Mouse (Mus musculus) hindbrain, embryonic 11.5 days (tissue): Measurements from ENCODE around the gene Zbtb16. TPM values are rescaled to one million over a fixed set of nuclear protein-coding genes. Genes with fewer than 3 reads are reported as not detected.

Experiments used
- ATAC-seq: fragments of 200-750 bp; cut with Nextera tagmentation; 2 replicates; pipeline ENCODE4 v1.8.0; 2017; ENCODE audit warnings: mild to moderate bottlenecking, moderate TSS enrichment, moderate library complexity; ENCODE audit not compliant: low FRiP score
- DNase-seq: peaks from one replicate; pipeline ENCODE4 v3.0.0-alpha.2; 2015; ENCODE audit warnings: low spot score
- H3K27ac ChIP-seq: fragments of 300-500 bp; sonication (generic); 2 replicates; pipeline ENCODE4 v1.5.1; 2014; ENCODE audit warnings: mild to moderate bottlenecking, low read depth, low read length
- H3K27me3 ChIP-seq: fragments of 300-500 bp; sonication (generic); 2 replicates; pipeline ENCODE4 v1.6.1; 2014; ENCODE audit warnings: mild to moderate bottlenecking, low read length, moderate library complexity, mixed read lengths; ENCODE audit not compliant: control insufficient read depth, insufficient read depth
- H3K36me3 ChIP-seq: fragments of 300-500 bp; sonication (generic); 2 replicates; pipeline ENCODE4 v1.6.1; 2014; ENCODE audit warnings: mild to moderate bottlenecking, low read length, moderate library complexity, mixed read lengths; ENCODE audit not compliant: control insufficient read depth, insufficient read depth
- H3K4me1 ChIP-seq: fragments of 300-500 bp; sonication (generic); replicated peaks from 2 replicates; pipeline ENCODE4 v1.6.1; 2014; ENCODE audit warnings: low read length, mixed read lengths; ENCODE audit not compliant: control insufficient read depth, insufficient read depth
- H3K4me2 ChIP-seq: fragments of 300-500 bp; sonication (generic); replicated peaks from 2 replicates; pipeline ENCODE4 v1.6.1; 2014; ENCODE audit warnings: mild to moderate bottlenecking, low read depth, low read length
- H3K4me3 ChIP-seq: fragments of 300-500 bp; sonication (generic); 2 replicates; pipeline ENCODE4 v1.5.1; 2014; ENCODE audit warnings: low read depth, low read length
- H3K9ac ChIP-seq: fragments of 300-500 bp; sonication (generic); 2 replicates; pipeline ENCODE4 v1.6.1; 2014; ENCODE audit warnings: low read depth, low read length
- H3K9me3 ChIP-seq: fragments of 300-500 bp; sonication (generic); 2 replicates; pipeline ENCODE4 v1.6.1; 2016; ENCODE audit warnings: low read length; ENCODE audit not compliant: control insufficient read depth
- WGBS: fragments of 180-500 bp; shearing (Covaris S2); extraction: QIAGEN DNeasy Blood & Tissue Kit; methylation state at CpG from one replicate; pipeline ENCODE4 v1.1.7; 2014; 5-methylcytosine and 5-hydroxymethylcytosine counted together
- polyA plus RNA-seq: library from polyadenylated mRNA; unstranded; fragments of >200 nt; fragmentation: Nextera tagmentation; extraction: Ambion mirVana; gene quantifications from 2 replicates; pipeline ENCODE4 v1.2.1, GENCODE M21; 2014

The Zbtb16 gene
- polyA plus RNA-seq, 1 experiment from 2014 or later = 10.6 TPM

- Histone ChIP-seq H3K4me3 (no peak overlapping the region), H3K9me3 (no peaks in the 10 kb centered on the region; the same call in 1 of the 2 replicates), H3K27me3 (no peaks in the 10 kb centered on the region), H3K36me3 (no peaks in the 10 kb centered on the region), H3K27ac (no peak overlapping the region), H3K4me2 (no peak overlapping the region), H3K9ac (no peak overlapping the region), H3K4me1 (peaks cover 17% of the 10 kb centered on the region)
- ATAC-seq (no peak), DNase-seq (no peak)
- 85% methylated on average over 3 of the region's 3 CpGs for WGBS
Observed at GRCm38 (mm10) chr9:48644376-48644775, 191.6 kb downstream of the Zbtb16 start.

DNA sequence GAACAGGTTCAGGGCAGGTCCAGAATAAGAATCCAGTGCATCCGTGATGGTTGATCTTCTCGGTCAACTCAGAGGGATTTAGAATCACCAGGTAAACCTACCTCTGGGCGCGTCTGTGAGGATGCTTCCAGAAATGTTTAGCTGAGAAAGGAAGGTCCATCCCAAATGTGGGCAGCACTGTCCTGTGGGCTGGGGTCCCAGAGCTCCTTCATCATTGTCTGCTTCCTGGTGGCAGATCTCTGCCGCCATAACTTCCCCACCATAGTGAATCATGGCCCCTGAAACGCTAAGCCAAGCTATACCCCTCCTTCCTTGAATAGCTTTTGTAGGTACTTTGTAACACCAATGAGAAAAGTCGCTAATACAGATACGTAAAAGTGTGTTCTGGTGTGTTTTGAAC is 194.4 kb downstream of the Zbtb16 start:
- DNase-seq (no peak), ATAC-seq (no peak)
- 90% methylated on average over 8 of the region's 8 CpGs for WGBS
- H3K4me1 ChIP-seq = no peaks in the 10 kb centered on the region
- H3K4me3 ChIP-seq = no peak overlapping the region
- no peak overlapping the region for H3K9ac ChIP-seq
- no peaks in the 10 kb centered on the region for H3K27me3 ChIP-seq
- H3K36me3 ChIP-seq = no peaks in the 10 kb centered on the region
- no peak overlapping the region for H3K4me2 ChIP-seq
- H3K27ac ChIP-seq = no peak overlapping the region
- H3K9me3 ChIP-seq = no peaks in the 10 kb centered on the region; the same call in 1 of the 2 replicates

DNA sequence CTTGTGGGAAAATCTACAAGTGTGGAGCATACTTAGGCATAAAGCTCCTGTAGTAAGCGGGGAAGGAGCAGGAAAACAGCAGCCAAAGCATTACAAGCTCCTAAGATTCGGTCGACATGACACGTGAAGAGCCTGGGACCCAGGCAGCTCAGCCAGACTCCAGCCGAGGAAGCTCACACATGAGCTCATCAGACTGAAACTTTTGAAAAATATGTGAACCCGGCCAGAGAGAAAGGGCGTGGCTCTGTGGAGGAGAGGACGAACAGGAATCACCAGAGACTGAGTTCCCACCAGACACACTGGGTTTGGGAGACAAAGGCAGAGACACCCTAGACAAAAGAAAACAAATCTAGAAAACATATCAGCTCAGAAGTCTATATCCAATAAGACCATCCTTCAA is 195.1 kb downstream of the Zbtb16 start:
- Histone ChIP-seq H3K36me3 (no peaks in the 10 kb centered on the region), H3K27me3 (no peaks in the 10 kb centered on the region), H3K4me2 (no peak overlapping the region), H3K9me3 (no peaks in the 10 kb centered on the region; the same call in 1 of the 2 replicates), H3K4me1 (no peaks in the 10 kb centered on the region), H3K27ac (no peak overlapping the region), H3K4me3 (no peak overlapping the region), H3K9ac (no peak overlapping the region)
- no peak for ATAC-seq
- WGBS = 85% methylated on average over 8 of the region's 8 CpGs
- no peak for DNase-seq

DNA sequence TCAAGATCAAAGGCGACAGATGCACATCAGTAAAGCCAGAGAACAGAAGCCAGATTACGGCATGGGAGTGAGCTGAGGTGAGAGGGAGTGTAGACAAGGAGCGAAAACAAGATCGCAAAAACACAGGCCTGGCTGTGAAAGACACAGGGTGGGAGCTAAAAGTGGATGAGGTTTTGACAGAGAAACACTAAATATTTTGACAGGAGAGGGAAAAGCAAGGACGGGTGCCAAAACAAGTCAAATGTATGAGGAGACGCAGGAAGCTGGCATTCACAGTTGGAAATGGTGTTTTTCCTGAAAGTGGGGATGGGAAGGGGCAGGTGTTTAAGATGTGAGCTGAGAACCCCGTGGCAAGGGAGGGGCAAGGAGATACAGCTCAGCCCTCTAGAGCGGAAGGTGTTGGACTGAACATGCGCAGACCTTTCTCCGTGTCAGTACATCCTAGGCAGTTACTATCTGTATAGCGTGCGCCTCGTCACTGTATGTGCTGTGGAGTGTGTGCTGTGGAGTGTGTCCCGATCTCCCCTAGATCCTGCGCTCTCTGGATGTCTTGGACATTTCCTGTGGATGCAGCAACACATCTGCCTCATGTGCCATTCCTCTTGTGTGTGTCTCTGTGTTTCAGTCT is 197.7 kb downstream of the Zbtb16 start:
- H3K9ac ChIP-seq = no peak overlapping the region
- no peaks in the 10 kb centered on the region for H3K4me1 ChIP-seq
- DNase-seq (no peak), ATAC-seq (no peak)
- no peak overlapping the region for H3K4me2 ChIP-seq
- H3K9me3 ChIP-seq = no peaks in the 10 kb centered on the region
- H3K36me3 ChIP-seq = no peaks in the 10 kb centered on the region
- H3K27me3 ChIP-seq = no peaks in the 10 kb centered on the region
- no peak overlapping the region for H3K4me3 ChIP-seq
- no peak overlapping the region for H3K27ac ChIP-seq
- WGBS = 69% methylated on average over 15 of the region's 15 CpGs

DNA sequence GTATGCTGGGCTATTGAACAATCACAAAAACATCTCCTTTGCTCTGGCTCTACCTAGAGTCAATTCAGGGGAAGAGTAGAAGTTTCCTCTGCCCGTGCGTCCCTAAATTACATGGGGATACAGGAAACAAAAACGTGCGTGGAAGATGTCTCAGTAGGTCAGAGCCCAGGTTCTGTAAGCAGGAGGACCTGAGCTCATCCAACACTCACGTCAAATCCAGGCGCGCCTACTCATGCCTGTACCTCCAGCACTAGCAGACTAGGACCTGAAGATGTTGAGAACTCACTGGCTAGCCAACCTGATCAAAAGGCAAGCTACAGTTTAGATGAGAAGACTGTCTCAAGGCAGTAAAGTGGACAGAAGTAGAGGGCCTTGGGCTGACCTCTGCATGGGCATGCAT is 198.9 kb downstream of the Zbtb16 start:
- no peak overlapping the region for H3K27ac ChIP-seq
- no peak overlapping the region for H3K9ac ChIP-seq
- WGBS = 96% methylated on average over 7 of the region's 7 CpGs
- H3K9me3 ChIP-seq = no peaks in the 10 kb centered on the region
- no peaks in the 10 kb centered on the region for H3K27me3 ChIP-seq
- ATAC-seq (no peak), DNase-seq (no peak)
- no peaks in the 10 kb centered on the region for H3K4me1 ChIP-seq
- H3K4me3 ChIP-seq = no peak overlapping the region
- H3K36me3 ChIP-seq = no peaks in the 10 kb centered on the region
- no peak overlapping the region for H3K4me2 ChIP-seq

- H3K27ac ChIP-seq = no peak overlapping the region
- no peaks in the 10 kb centered on the region for H3K9me3 ChIP-seq
- no peaks in the 10 kb centered on the region for H3K36me3 ChIP-seq
- no peak for DNase-seq
- no peaks in the 10 kb centered on the region for H3K4me1 ChIP-seq
- no peak for ATAC-seq
- no peak overlapping the region for H3K4me3 ChIP-seq
- H3K9ac ChIP-seq = no peak overlapping the region
- WGBS = 47% methylated on average over 18 of the region's 18 CpGs
- no peaks in the 10 kb centered on the region for H3K27me3 ChIP-seq
- H3K4me2 ChIP-seq = no peak overlapping the region
Observed at GRCm38 (mm10) chr9:48635576-48636350, 200.3 kb downstream of the Zbtb16 start.

DNA sequence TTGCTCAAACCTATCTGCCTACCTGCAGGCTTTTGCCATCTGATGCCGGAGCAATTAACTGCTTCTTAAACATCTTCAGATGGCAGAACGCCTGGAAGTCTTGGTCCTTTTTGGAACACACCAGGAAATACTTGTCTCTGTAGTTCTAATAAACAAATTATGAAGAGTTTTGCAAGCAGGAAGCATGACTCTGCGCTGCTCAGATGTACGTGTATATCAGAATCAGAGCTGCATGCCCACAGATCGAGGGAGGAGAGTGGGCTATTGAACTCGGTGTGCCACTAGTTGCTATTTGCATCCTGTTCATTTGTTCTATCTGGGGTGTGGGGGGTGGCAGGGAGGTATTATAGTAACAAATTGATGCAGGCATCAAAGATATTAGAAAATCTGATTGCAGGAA is 202.9 kb downstream of the Zbtb16 start:
- no peak overlapping the region for H3K4me3 ChIP-seq
- ATAC-seq (no peak), DNase-seq (no peak)
- H3K36me3 ChIP-seq = no peaks in the 10 kb centered on the region
- no peak overlapping the region for H3K27ac ChIP-seq
- no peak overlapping the region for H3K9ac ChIP-seq
- H3K4me1 ChIP-seq = no peaks in the 10 kb centered on the region
- H3K27me3 ChIP-seq = no peaks in the 10 kb centered on the region
- H3K9me3 ChIP-seq = no peaks in the 10 kb centered on the region
- no peak overlapping the region for H3K4me2 ChIP-seq
- WGBS = 84% methylated on average over 6 of the region's 6 CpGs

DNA sequence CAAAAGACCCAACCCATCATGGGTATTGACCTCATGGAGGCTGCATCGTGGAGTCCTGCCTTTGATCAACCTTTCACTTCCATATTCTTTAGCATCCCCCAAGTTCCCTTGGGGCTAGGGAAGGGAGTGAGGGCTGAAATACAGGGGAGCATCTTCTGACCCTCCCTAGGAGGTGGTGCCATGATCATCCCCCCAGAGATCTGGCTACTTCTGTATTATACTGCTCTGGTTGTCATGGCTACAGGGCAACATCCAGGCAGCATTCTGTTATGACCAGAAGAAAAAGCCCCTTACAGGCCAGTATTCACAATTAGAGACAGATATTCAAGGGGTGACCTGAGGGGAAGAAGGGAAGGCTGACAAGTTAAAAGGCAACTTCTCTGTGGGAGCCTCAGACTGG is 216.8 kb downstream of the Zbtb16 start:
- Histone ChIP-seq H3K4me3 (no peak overlapping the region), H3K27ac (no peak overlapping the region), H3K4me1 (no peaks in the 10 kb centered on the region), H3K4me2 (no peak overlapping the region), H3K9me3 (no peaks in the 10 kb centered on the region), H3K9ac (no peak overlapping the region), H3K27me3 (no peaks in the 10 kb centered on the region), H3K36me3 (no peaks in the 10 kb centered on the region)
- ATAC-seq (no peak), DNase-seq (peak; percentile 31)
- 45% methylated on average over 1 of the region's 1 CpGs for WGBS

DNA sequence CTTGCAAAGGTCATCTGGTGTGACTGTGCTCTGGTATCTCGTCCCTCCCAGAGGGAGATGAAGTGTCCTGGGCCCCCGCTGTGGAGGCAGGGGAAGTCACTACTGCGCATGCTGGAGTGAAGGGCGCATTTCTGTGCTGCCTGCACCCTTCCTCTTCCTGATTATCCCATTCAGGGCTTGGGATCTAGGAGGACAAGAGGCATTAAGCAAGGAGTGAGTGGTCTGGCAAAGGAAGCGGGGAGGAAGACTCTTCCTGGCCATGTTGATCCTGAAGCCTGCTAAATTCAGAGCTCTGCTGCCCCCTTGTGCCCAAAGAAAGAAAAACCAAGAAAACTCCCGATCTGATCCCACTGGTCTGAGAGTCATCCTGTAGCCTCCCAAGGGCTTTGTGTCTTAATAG is 217.4 kb downstream of the Zbtb16 start:
- WGBS = 33% methylated on average over 6 of the region's 6 CpGs
- Histone ChIP-seq H3K27me3 (no peaks in the 10 kb centered on the region), H3K4me1 (no peaks in the 10 kb centered on the region), H3K9me3 (no peaks in the 10 kb centered on the region), H3K4me2 (no peak overlapping the region), H3K36me3 (no peaks in the 10 kb centered on the region), H3K27ac (no peak overlapping the region), H3K4me3 (no peak overlapping the region), H3K9ac (no peak overlapping the region)
- DNase-seq (peak; percentile 94), ATAC-seq (peak; percentile 53; the same call in 1 of the 2 replicates)
